Mouse (Mus musculus) embryonic facial prominence, embryonic 15.5 days (tissue): ENCODE measurements at regions not wholly inside any gene's neighbourhood (a gene's known extent, or its start where the extent isn't known, plus 50 kb on each side); places are given as distances from the start of the nearest gene placed in this dataset.

Source experiments
- ATAC-seq: fragments of 200-750 bp; cut with Nextera tagmentation; 2 replicates; pipeline ENCODE4 v1.8.0; 2017; ENCODE audit warnings: low read depth, moderate TSS enrichment; ENCODE audit not compliant: insufficient number of reproducible peaks, low FRiP score, low TSS enrichment
- H3K27ac ChIP-seq: fragments of 300-500 bp; sonication (generic); replicated peaks from 2 replicates; pipeline ENCODE4 v1.5.1; 2015; ENCODE audit warnings: mild to moderate bottlenecking, inconsistent platforms
- H3K27me3 ChIP-seq: fragments of 300-500 bp; sonication (generic); 2 replicates; pipeline ENCODE4 v1.6.1; 2015; ENCODE audit warnings: inconsistent platforms
- H3K36me3 ChIP-seq: fragments of 300-500 bp; sonication (generic); 2 replicates; pipeline ENCODE4 v1.6.1; 2015; ENCODE audit warnings: mild to moderate bottlenecking, inconsistent platforms
- H3K4me1 ChIP-seq: fragments of 300-500 bp; sonication (generic); 2 replicates; pipeline ENCODE4 v1.6.1; 2015; ENCODE audit warnings: inconsistent platforms
- H3K4me2 ChIP-seq: fragments of 300-500 bp; sonication (generic); replicated peaks from 2 replicates; pipeline ENCODE4 v1.6.1; 2015; ENCODE audit warnings: mild to moderate bottlenecking, inconsistent platforms
- H3K4me3 ChIP-seq: fragments of 300-500 bp; sonication (generic); replicated peaks from 2 replicates; pipeline ENCODE4 v1.5.1; 2015; ENCODE audit warnings: mild to moderate bottlenecking, inconsistent platforms
- H3K9ac ChIP-seq: fragments of 300-500 bp; sonication (generic); 2 replicates; pipeline ENCODE4 v1.6.1; 2015; ENCODE audit warnings: inconsistent platforms
- H3K9me3 ChIP-seq: fragments of 300-500 bp; sonication (generic); replicated peaks from 2 replicates; pipeline ENCODE4 v1.6.1; 2016; ENCODE audit warnings: inconsistent platforms
- WGBS: fragments of 180-500 bp; shearing (Covaris S2); methylation state at CpG from one replicate; pipeline ENCODE4 v1.1.7; 2015; 5-methylcytosine and 5-hydroxymethylcytosine counted together

DNA sequence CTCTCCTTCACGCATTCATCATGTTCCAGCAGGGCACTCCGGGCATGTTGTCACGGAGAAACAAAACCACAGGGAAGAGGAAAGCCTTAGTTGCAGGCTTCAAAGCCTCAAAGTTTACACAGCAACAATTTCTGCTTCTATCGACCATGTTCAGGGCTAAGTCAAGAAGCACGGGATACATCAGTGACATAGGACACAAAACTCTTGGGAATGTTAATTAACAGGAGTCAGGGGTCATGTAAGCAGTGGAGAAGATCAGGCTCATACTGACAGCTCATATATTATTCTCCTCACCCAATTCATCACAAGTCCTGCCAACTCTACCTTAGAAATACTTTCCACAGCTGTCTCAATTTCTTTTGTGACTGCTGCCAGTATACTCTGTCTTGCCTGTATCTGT, 133.0 kb upstream of the Btbd3 start:
- Histone ChIP-seq H3K4me3 (no peak overlapping the region), H3K9me3 (no peaks in the 10 kb centered on the region), H3K36me3 (no peaks in the 10 kb centered on the region), H3K9ac (no peak overlapping the region), H3K27ac (no peak overlapping the region), H3K4me1 (no peaks in the 10 kb centered on the region), H3K27me3 (no peaks in the 10 kb centered on the region), H3K4me2 (no peak overlapping the region)
- no peak for ATAC-seq
- 35% methylated on average over 5 of the region's 5 CpGs for WGBS

DNA sequence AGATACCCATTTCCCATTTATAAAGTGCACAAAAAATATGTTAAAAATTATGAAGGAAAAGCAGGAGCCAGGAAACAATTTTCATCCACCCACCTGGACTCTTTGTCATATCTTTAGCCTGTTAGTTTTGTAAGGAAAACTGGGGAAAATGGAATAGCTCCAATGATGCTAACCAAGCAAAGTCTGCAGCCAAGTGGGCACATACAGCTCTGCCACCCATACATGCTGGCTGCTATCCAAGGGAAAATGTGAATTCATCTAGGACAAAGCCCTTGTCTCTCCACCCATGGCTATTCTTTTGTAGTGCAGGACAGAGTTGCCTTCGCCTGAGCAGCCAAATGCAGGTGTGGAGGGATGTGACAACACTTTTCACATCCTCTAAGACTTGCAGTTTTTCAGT, 135.5 kb upstream of the Btbd3 start:
- Histone ChIP-seq H3K27me3 (no peaks in the 10 kb centered on the region), H3K9ac (no peak overlapping the region), H3K27ac (no peak overlapping the region), H3K4me3 (no peak overlapping the region), H3K4me1 (no peaks in the 10 kb centered on the region), H3K4me2 (no peak overlapping the region), H3K9me3 (no peaks in the 10 kb centered on the region), H3K36me3 (no peaks in the 10 kb centered on the region)
- WGBS, result 78% methylated on average over 1 of the region's 1 CpGs
- ATAC-seq, result no peak

DNA sequence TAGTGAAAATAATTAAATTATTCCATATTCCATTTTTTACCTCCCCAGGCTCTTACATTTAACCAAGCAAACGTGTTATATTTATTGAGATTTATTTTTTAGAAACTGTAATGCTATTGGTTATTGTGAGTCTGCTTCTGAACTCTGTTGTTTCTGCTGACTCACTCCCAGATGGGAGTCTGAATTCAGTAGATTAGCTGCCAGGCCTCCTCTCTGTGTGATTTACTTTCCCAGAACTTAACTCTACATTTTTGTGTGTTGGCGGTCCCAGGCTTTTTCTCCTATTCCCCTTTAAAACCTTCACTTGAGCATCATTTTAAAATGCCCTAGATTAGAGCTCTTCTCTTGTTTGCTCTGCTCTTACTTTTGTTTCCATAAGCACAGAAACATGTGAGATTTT, 136.2 kb upstream of the Btbd3 start:
- no peaks in the 10 kb centered on the region for H3K4me1 ChIP-seq
- no peak for ATAC-seq
- H3K36me3 ChIP-seq, result no peaks in the 10 kb centered on the region

DNA sequence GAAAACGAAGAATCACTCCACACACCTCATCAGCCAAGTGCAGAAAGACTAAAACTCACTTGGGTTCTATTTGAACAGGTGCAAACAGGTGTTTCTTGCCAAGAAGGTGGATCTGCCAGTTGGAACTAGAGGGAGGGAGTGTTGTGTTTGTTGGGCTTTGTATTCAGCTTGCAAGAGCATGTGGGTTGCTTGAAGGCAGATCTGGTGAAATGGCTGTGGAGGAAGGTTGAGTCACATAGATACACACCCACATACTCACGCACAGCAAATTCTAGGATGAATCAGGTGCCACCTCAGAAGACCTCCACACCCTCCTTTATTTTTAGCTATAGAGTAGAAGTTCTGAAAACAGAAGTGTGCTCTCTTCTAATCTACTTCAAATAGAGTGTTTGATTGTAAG, 156.6 kb upstream of the Btbd3 start:
- H3K4me2 ChIP-seq, result no peak overlapping the region
- no peaks in the 10 kb centered on the region for H3K27me3 ChIP-seq
- no peaks in the 10 kb centered on the region for H3K36me3 ChIP-seq
- H3K9ac ChIP-seq, result no peak overlapping the region
- no peaks in the 10 kb centered on the region for H3K9me3 ChIP-seq
- H3K27ac ChIP-seq, result no peak overlapping the region
- no peaks in the 10 kb centered on the region for H3K4me1 ChIP-seq
- WGBS, result 64% methylated on average over 2 of the region's 2 CpGs
- no peak for ATAC-seq
- H3K4me3 ChIP-seq, result no peak overlapping the region

More for the DNA sequence above, 136.2 kb upstream of the Btbd3 start:
- Histone ChIP-seq H3K27ac (no peak overlapping the region), H3K9me3 (no peaks in the 10 kb centered on the region), H3K27me3 (no peaks in the 10 kb centered on the region), H3K4me2 (no peak overlapping the region), H3K9ac (no peak overlapping the region), H3K4me3 (no peak overlapping the region)
- 75% methylated on average over 2 of the region's 2 CpGs for WGBS

DNA sequence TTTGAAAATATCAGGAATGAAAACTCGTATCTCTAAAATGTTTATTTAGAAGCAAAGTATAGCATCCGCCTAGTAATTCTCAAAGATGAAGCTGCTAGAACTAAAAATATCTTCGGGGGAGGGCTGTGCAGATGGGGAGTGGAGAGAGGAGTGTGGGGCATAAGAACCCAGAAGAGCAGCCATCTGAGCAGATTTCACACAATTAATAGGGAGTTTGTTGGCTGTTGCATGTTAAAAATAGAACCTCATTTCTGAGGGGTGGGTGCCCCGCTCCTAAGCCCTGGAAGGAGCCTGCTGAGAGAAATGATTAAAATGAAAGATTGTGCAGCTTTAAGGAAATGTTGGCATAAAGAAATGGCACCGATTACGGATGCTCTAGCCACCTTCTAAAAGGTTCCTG, 171.0 kb upstream of the Btbd3 start:
- H3K9ac ChIP-seq, result no peak overlapping the region
- no peak overlapping the region for H3K27ac ChIP-seq
- ATAC-seq, result no peak
- H3K4me3 ChIP-seq, result no peak overlapping the region
- H3K27me3 ChIP-seq, result no peaks in the 10 kb centered on the region
- H3K36me3 ChIP-seq, result no peaks in the 10 kb centered on the region
- H3K4me2 ChIP-seq, result no peak overlapping the region
- WGBS, result 75% methylated on average over 6 of the region's 6 CpGs
- no peaks in the 10 kb centered on the region for H3K4me1 ChIP-seq
- no peaks in the 10 kb centered on the region for H3K9me3 ChIP-seq

DNA sequence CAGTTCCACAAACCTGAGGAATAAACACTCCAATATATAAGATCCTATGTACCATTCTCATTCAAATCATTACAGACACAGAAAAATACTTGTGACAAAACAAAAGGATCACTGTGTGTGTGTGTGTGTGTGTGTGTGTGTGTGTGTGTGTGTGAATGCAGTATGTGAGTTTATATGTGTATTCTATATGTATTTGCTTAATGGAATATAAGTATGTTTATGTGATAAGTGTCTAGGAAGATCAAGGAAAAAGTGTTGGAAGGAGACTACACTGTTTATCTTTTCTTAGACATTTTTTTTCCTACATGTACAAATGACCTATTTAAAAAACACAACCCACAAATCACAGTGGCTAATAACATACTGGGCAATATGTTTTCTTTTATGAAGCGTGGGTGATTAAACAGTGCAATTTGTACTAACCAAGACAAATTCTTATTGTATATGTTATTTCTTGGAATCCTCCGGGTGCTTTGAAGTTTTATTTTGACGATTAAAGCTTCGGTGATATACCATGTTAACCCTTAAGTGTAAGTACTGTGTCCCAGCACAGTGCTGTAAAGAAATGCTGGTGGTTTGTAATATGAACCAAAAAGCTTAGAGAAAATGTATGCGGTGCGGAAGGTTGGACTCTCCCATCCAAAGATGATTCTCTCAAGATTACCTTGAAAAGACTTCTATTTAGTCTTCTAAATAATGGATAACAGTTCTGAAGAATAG, 171.6 kb upstream of the Btbd3 start:
- Histone ChIP-seq H3K4me1 (no peaks in the 10 kb centered on the region), H3K4me2 (no peak overlapping the region), H3K4me3 (no peak overlapping the region), H3K27ac (no peak overlapping the region), H3K9me3 (no peaks in the 10 kb centered on the region), H3K36me3 (no peaks in the 10 kb centered on the region), H3K9ac (no peak overlapping the region), H3K27me3 (no peaks in the 10 kb centered on the region)
- no peak for ATAC-seq
- 56% methylated on average over 6 of the region's 6 CpGs for WGBS

DNA sequence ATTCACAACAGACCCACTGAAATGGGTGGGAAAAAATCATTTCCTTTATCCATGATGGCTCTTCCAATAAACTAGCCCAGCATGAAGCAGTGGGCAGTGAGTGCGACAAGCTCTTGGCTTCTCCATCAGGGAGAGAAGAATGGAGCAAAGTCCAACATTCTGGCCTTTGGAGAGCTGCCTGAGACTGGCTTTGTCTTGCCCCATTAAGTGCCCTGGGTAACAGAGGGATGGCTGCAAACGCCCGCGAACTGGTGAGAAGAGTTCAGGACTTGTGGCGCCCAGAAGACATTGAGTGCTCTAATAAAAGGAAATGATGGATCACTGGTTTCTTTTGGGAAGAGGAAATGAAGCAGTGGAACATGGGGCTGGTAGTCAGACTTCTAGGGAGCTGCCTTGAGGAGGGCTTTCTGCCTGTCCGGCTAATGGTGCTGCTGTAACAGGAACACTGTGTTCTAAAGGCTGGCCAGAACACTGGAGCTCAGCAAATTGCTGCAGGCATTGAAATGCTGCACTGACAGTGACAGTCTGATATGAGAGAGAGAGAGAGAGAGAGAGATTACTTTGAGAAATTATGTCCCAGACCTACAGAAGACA, 182.2 kb upstream of the Btbd3 start:
- Histone ChIP-seq H3K36me3 (no peaks in the 10 kb centered on the region), H3K27ac (no peak overlapping the region), H3K4me1 (no peaks in the 10 kb centered on the region), H3K4me3 (no peak overlapping the region), H3K9ac (no peak overlapping the region), H3K4me2 (no peak overlapping the region), H3K9me3 (no peaks in the 10 kb centered on the region), H3K27me3 (no peaks in the 10 kb centered on the region)
- no peak for ATAC-seq
- 85% methylated on average over 6 of the region's 6 CpGs for WGBS

DNA sequence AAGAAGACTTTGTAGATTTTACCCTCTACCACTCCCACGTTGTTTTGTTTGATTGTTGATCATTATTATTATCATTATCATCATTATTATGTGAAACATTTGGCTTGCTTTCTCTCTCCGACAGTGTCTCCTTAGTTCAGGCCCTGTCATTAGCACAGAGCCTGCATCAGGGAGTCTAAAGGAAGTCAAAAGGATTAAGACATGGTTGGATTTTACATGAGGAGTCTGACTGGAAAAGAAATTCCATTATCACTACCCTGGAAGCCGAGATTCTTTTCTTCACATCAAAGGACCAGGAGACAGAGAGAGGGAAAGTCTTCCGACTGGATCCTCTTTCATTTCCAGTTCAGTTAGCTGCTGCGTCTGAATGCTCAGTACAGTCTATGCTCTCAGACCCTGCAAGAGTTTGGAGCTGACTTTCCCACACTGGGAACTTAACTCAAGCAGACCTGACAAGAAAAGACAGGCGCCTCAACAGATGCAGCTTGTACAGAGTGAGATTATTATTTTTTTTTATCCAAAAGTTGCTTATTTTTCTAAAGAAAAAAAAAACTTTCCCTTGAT, 184.1 kb upstream of the Btbd3 start:
- ATAC-seq, result no peak
- no peaks in the 10 kb centered on the region for H3K4me1 ChIP-seq
- no peak overlapping the region for H3K9ac ChIP-seq
- no peaks in the 10 kb centered on the region for H3K36me3 ChIP-seq
- no peaks in the 10 kb centered on the region for H3K27me3 ChIP-seq
- H3K9me3 ChIP-seq, result no peaks in the 10 kb centered on the region
- no peak overlapping the region for H3K4me3 ChIP-seq
- H3K27ac ChIP-seq, result no peak overlapping the region
- WGBS, result 45% methylated on average over 6 of the region's 6 CpGs
- no peak overlapping the region for H3K4me2 ChIP-seq

DNA sequence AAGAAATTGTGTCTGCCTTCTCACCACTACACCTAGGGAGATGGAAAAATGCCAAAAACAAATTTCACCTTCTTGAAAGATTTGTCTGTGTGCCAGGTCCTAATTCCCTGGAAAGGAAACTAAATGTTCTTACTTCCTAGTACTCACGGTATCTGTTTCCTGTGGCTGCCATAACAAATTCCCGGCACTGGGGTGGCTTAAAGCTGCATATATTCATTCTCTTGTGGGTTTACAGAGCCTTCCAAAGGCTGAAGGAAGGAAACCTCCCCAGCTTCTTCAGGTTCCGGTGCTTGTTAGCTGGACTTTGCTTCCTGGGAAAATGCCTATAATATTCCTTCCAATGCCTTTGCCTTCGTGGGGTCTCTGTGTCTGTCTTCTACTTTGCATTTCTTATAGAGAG, 203.3 kb upstream of the Btbd3 start:
- no peak for ATAC-seq
- H3K36me3 ChIP-seq, result no peaks in the 10 kb centered on the region
- H3K4me3 ChIP-seq, result no peak overlapping the region
- 69% methylated on average over 4 of the region's 4 CpGs for WGBS
- H3K4me1 ChIP-seq, result no peaks in the 10 kb centered on the region
- no peaks in the 10 kb centered on the region for H3K9me3 ChIP-seq
- H3K4me2 ChIP-seq, result no peak overlapping the region
- no peak overlapping the region for H3K27ac ChIP-seq
- no peak overlapping the region for H3K9ac ChIP-seq
- no peaks in the 10 kb centered on the region for H3K27me3 ChIP-seq

DNA sequence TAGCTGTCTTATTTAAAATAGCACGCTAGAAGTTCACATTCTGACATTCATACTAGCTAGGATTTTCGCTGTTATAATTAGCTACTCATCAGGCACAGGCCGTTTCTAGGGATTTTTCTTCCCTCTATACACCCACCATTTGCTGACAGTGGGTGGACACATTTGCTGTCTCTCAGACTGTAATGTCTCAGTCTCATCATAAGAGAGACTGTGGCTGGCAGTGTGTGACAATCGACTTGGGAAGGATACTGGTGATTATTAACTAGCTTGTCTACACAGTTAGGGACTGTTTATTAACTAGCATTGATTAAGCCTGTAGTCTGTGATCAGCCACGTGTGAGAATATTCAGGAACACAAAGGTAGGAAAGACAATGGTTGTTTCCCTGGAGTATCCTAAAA, 208.0 kb upstream of the Btbd3 start:
- no peak for ATAC-seq
- H3K27ac ChIP-seq, result no peak overlapping the region
- no peaks in the 10 kb centered on the region for H3K4me1 ChIP-seq
- no peak overlapping the region for H3K9ac ChIP-seq
- no peaks in the 10 kb centered on the region for H3K9me3 ChIP-seq
- no peaks in the 10 kb centered on the region for H3K27me3 ChIP-seq
- no peaks in the 10 kb centered on the region for H3K36me3 ChIP-seq
- no peak overlapping the region for H3K4me3 ChIP-seq
- WGBS, result 80% methylated on average over 5 of the region's 5 CpGs
- no peak overlapping the region for H3K4me2 ChIP-seq

DNA sequence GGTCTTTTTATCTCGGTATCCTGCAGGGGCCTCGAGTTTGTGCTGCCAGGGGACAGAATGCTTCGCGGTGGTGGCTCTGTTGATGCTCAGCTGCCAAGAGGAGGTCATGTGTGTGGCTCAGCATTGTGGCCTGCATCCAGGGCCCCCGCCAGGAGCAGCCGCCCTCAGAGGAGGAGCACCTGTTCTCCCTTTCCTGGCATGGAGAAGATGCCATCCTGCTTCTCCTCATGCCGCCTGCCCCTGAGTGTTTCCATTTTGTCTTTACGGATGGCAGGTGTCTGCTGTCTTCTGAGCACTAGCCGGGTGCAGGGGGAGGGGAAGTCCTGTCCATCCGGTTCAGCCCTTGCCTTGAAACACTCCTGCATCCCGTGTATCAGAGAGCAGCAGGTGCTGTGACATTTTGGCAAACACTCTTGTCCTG, 208.6 kb upstream of the Btbd3 start:
- Histone ChIP-seq H3K4me3 (no peak overlapping the region), H3K27ac (no peak overlapping the region), H3K4me2 (no peak overlapping the region), H3K9ac (no peak overlapping the region), H3K36me3 (no peaks in the 10 kb centered on the region), H3K4me1 (no peaks in the 10 kb centered on the region), H3K9me3 (no peaks in the 10 kb centered on the region), H3K27me3 (no peaks in the 10 kb centered on the region)
- no peak for ATAC-seq
- WGBS, result 61% methylated on average over 11 of the region's 11 CpGs

DNA sequence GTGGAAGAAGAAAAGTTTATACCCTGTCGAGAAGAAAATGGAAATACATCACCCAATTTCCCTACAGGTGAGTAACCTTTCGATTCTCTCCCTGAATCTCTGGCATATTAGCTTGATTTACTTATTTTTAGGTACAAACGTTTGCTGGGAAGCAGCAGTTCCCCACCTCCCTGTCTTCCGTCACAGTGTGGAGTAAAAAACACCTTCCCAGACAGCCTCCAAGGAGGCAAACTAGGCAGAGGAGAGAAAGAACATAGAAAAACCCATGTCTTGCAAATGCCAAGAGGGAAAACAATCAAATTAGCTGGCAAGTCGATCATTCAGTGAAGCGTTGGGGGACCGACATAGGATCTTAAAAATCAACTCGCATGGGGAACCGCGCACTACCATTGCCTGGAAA, 209.0 kb upstream of the Btbd3 start:
- Histone ChIP-seq H3K27ac (no peak overlapping the region), H3K27me3 (no peaks in the 10 kb centered on the region), H3K4me2 (no peak overlapping the region), H3K9ac (no peak overlapping the region), H3K36me3 (no peaks in the 10 kb centered on the region), H3K4me3 (no peak overlapping the region), H3K4me1 (no peaks in the 10 kb centered on the region), H3K9me3 (no peaks in the 10 kb centered on the region)
- WGBS, result 74% methylated on average over 10 of the region's 10 CpGs
- ATAC-seq, result no peak
